Mouse (Mus musculus) CD8-positive naive resting alpha-beta T cell, adult 57 days (primary cell): ENCODE measurements around the gene Krt6a. TPM values are rescaled to one million over a fixed set of nuclear protein-coding genes. Genes with fewer than 3 reads are reported as not detected.

ENCODE experiments used
- total RNA-seq: library from RNA; stranded (reverse); gene quantifications from one replicate; pipeline ENCODE4 v1.2.4, GENCODE M21; 2023

The Krt6a gene
- not detected for total RNA-seq

DNA sequence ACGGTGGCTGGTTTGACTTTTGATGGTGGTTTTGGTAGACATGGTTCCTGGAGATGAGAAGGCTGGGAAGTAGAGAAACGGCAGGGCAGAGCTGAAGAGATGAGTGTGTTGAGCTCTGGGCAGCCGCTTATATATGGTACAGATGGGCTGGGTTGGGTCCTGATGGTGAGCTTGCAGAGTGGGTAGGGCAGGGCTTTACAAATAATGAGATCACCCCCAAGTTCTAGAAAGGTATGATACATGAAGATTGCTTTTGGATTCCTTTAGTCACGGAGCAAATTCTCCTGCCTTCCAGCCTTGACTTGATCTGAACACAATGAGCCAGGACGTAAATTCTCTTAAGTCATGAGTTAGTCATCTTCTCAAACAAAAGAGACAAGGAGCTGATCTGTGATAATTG is at the start of gene Krt6a:
TSS of gene Krt6a (minus strand) at position 101 of the 400 bp plus-strand sequence.

DNA sequence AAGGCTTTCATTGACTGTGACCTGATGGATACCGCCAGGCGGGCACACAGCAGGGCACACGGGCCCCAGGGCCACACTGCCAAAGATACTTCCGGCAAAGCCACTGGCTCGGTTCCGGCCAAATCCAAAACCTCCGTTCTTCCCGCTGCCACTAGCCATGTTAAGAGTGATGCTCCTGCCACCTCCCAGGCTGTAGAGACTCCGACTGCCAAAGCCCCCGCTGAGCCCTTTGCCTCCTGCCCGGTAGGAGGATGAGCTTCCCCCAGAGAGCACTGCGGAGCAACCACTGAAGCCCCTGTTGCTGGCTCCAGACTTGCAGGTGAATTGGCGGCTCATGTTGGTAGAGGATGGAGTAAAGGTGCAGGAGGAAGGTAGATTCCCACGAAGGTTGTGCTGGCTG is 48.6 kb upstream of the Krt6a start, which contains the start of gene Krt71:
TSS of gene Krt71 (minus strand) at position 399 of the 400 bp plus-strand sequence.

DNA sequence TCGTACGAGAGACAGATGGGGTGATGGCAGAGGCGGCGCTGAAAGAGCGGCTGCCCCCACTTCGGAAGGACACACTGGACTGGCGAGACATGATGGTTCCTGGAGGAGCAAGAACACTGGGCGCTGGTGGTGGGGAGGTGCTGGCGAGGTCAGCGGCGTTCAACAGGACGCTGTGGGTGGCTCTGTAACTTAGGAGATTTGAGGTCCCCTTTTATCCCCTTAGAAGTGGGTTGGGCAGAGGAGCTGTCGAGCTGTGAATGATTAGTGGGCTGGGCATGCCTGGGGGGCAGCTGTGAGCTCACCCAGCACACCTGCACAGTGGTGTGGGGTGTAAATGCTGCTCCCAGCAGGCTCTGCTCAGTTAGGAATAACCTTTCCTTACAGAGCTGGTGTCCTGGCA is 18.6 kb upstream of the Krt6a start, which contains the start of gene Krt5:
TSS of gene Krt5 (minus strand) at position 179 of the 400 bp plus-strand sequence.

DNA sequence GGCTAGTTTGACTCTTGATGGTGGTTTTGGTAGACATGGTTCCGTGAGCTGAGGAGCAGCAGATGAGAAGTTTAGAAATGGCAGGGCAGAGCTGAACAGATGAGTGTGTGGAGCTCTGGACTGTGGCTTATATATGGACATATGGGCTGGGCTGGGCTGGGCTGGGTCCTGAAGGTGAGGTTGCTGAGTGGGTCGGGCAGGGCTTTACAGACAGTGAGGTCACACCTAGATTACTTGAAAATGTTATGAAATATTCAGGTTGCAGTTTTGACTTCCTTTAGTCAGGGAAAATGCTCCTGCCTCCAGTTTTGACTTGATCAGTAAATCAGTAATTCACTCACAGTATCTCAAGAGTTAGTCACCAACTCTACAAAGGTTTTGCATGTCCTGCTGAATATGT is 13.9 kb downstream of the Krt6a start, which contains the start of gene Krt6b:
TSS of gene Krt6b (minus strand) at position 101 of the 400 bp plus-strand sequence.

DNA sequence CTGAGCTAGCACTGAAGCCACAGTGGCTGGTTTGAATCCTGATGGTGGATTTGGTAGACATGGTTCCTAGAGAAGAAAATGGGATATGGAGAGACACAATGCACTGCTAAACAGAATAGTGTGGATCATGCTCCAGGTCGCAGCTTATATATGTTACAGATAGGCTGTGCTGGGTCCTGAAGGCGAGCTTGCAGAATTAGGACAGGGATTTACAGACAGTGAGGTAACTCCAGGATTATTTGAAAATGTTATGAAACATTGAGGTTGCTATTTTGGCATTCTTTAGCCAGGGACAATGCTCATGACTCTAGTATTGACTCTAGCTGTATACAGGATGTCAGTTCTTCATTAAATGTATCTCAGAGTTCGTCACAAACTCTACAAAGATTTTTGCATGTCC is 46.8 kb downstream of the Krt6a start, which contains the start of gene Gm5478:
TSS of gene Gm5478 (minus strand) at position 101 of the 400 bp plus-strand sequence.

Other genes starting within 250 kb of the Krt6a start
- not detected for gene Krt88, start 246.6 kb downstream of the Krt6a start, total RNA-seq
- not detected for gene Krt81, start 230.6 kb downstream of the Krt6a start, total RNA-seq
- gene Krt86, start 220.8 kb downstream of the Krt6a start, total RNA-seq, result not detected
- gene Krt83, start 202.8 kb downstream of the Krt6a start, total RNA-seq, result not detected
- gene Gm49425, start 177.0 kb downstream of the Krt6a start, total RNA-seq, result not detected
- gene Krt84, start 161.5 kb downstream of the Krt6a start, total RNA-seq, result not detected
- gene Krt82, start 143.6 kb downstream of the Krt6a start, total RNA-seq, result not detected
- not detected for gene Krt90, start 131.4 kb downstream of the Krt6a start, total RNA-seq
- gene Krt75, start 120.4 kb downstream of the Krt6a start, total RNA-seq, result not detected
- not detected for gene Gm5414, start 66.1 kb downstream of the Krt6a start, total RNA-seq
- not detected for gene Gm5478, start 46.9 kb downstream of the Krt6a start, total RNA-seq
- gene Krt6b, start 14.0 kb downstream of the Krt6a start, total RNA-seq, result not detected
- gene Krt5, start 18.6 kb upstream of the Krt6a start, total RNA-seq, result not detected
- not detected for gene Krt71, start 48.8 kb upstream of the Krt6a start, total RNA-seq
- not detected for gene Krt72, start 92.2 kb upstream of the Krt6a start, total RNA-seq
- gene Krt73, start 108.0 kb upstream of the Krt6a start, total RNA-seq, result not detected
- not detected for gene Krt2, start 123.9 kb upstream of the Krt6a start, total RNA-seq
- gene Krt1, start 156.5 kb upstream of the Krt6a start, total RNA-seq, result not detected
- not detected for gene Krt77, start 175.4 kb upstream of the Krt6a start, total RNA-seq
- not detected for gene Krt76, start 198.6 kb upstream of the Krt6a start, total RNA-seq
- gene Krt4, start 230.4 kb upstream of the Krt6a start, total RNA-seq, result not detected
- not detected for gene Krt79, start 246.0 kb upstream of the Krt6a start, total RNA-seq